Mouse (Mus musculus) kidney, adult 2 months (tissue): ENCODE measurements at regions not wholly inside any gene's neighbourhood (a gene's known extent, or its start where the extent isn't known, plus 50 kb on each side); places are given as distances from the start of the nearest gene placed in this dataset.

ENCODE experiments used
- CTCF ChIP-seq: fragments of 200-500 bp; conservative IDR thresholded peaks from 2 replicates; pipeline ENCODE4 v1.5.1; 2011; ENCODE audit warnings: low read depth, mild to moderate bottlenecking, control low read depth, low read length, moderate library complexity, mixed read lengths; ENCODE audit not compliant: insufficient read depth, insufficient read length
- POLR2A ChIP-seq: fragments of 200-500 bp; IDR thresholded peaks from one replicate; pipeline ENCODE4 v1.6.1; 2011; ENCODE audit warnings: low read depth, low read length, control low read depth

- TF ChIP-seq CTCF (no peak), POLR2A (no peak)
These were observed 340.3 kb downstream of the Kcns3 start for GRCm38 (mm10) chr12:10810597-10810996.
